Mouse (Mus musculus) C2C12 (cell line): ENCODE results near the gene Hoxa3.

Source experiments
- CTCF ChIP-seq: IDR thresholded peaks from one replicate; pipeline ENCODE4 v1.5.1; 2011; ENCODE audit not compliant: control insufficient read depth, insufficient read depth, insufficient read length
- MAX ChIP-seq: IDR thresholded peaks from one replicate; pipeline ENCODE4 v1.6.1; 2011; ENCODE audit warnings: mild to moderate bottlenecking, control low read depth
- MYOD1 ChIP-seq: IDR thresholded peaks from one replicate; pipeline ENCODE4 v1.6.1; 2011; ENCODE audit warnings: low read depth; ENCODE audit not compliant: control insufficient read depth, insufficient read length
- MYOG ChIP-seq: IDR thresholded peaks from one replicate; pipeline ENCODE4 v1.6.1; 2011; ENCODE audit not compliant: control insufficient read depth, insufficient read length; ENCODE audit errors: extremely low read depth
- USF1 ChIP-seq: IDR thresholded peaks from one replicate; pipeline ENCODE4 v1.6.1; 2011; ENCODE audit warnings: low read depth, mild to moderate bottlenecking, control low read depth, moderate library complexity

DNA sequence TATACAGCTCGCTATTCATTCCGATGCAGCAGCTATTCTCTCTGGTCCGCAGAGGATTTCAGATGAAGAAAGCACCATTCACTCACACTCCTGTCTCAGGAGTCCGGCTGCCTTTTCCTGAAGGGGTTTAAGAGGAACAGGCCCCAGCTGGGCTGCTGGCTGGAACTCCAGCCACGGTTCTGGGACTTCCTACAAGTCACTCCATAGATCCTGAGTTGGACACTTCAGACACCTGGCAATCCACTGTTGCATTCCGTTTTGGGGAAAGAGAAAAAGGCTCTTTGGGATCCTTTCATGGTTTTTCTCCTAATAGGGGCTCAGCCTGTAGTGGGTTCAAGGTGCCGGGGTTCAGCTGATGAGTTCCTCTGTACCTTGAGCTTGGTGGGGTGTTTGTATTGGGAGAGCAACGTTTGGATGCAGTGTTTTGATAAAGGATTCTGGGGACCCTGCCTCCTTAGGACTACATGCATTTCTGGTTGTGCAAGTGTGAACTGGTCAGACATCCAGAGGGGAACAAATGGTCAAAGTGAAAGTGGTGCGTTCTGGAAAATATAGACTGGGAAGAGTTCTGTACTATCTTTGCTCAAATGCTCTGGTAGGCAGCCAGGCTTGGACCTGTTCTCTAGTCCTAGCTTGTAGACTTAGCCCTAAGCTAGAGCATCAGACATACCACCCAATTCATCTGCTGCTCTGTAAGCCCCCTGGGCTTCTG is 48.8 kb upstream of the Hoxa3 start:
- TF ChIP-seq CTCF (no peak), MYOD1 (no peak), MYOG (no peak), MAX (no peak), USF1 (no peak)
